Mouse (Mus musculus) gonadal fat pad, adult 2 months (tissue): Measurements from ENCODE around the gene Selenoi. TPM values are rescaled to one million over a fixed set of nuclear protein-coding genes. Genes with fewer than 3 reads are reported as not detected.

Experiments used
- polyA plus RNA-seq: library from polyadenylated mRNA; depleted of rRNA; stranded (reverse); fragments of >200 nt; gene quantifications from 2 replicates; pipeline ENCODE4 v1.2.3, GENCODE M21; 2012; rRNA removed

The Selenoi gene
- polyA plus RNA-seq, 1 experiment: 37.6 TPM

Other genes with a start within 250 kb of the Selenoi start
- 0.19 TPM in 1 of 2 replicates, not detected in the other for gene Il6, start 219.5 kb upstream of the Selenoi start, polyA plus RNA-seq
- gene Tyms, start 159.0 kb upstream of the Selenoi start, polyA plus RNA-seq: 7.5 and 11.3 TPM in 2 replicates
- gene Garem2, start 127.4 kb upstream of the Selenoi start, polyA plus RNA-seq: 0.05 and 0.07 TPM in 2 replicates
- not detected in 2 replicates for gene 3110082J24Rik, start 126.5 kb upstream of the Selenoi start, polyA plus RNA-seq
- 67.2 and 74.1 TPM in 2 replicates for gene Hadha, start 77.4 kb upstream of the Selenoi start, polyA plus RNA-seq
- 109 and 124 TPM in 2 replicates for gene Hadhb, start 77.3 kb upstream of the Selenoi start, polyA plus RNA-seq
- 0.77 and 1.2 TPM in 2 replicates for gene Adgrf3, start 26.9 kb upstream of the Selenoi start, polyA plus RNA-seq
- 0.43 and 1.1 TPM in 2 replicates for gene Drc1, start 48.8 kb downstream of the Selenoi start, polyA plus RNA-seq
- gene Otof, start 229.4 kb downstream of the Selenoi start, polyA plus RNA-seq: 8.6 TPM in 2 replicates
- 4.3 and 9.8 TPM in 2 replicates for gene 1700001C02Rik, start 233.5 kb downstream of the Selenoi start, polyA plus RNA-seq